Mouse (Mus musculus) cerebellum, adult 2 months (tissue): ENCODE results near the gene Itpkb.

Experiments
- CTCF ChIP-seq: fragments of 200-500 bp; IDR thresholded peaks from 2 replicates; pipeline ENCODE4 v1.5.1; 2011; ENCODE audit warnings: low read depth, mild to moderate bottlenecking, control low read depth, low read length, moderate library complexity, borderline replicate concordance; ENCODE audit not compliant: insufficient read depth
- POLR2A ChIP-seq: fragments of 200-500 bp; IDR thresholded peaks from 2 replicates; pipeline ENCODE4 v1.6.1; 2011; ENCODE audit warnings: low read length, control low read depth, borderline replicate concordance; ENCODE audit not compliant: insufficient read depth

GRCm38 (mm10) chr1:180356857-180357256 is 26.6 kb downstream of the Itpkb start:
- TF ChIP-seq POLR2A (no peak), CTCF (no peak)
